Mouse (Mus musculus) brain, embryonic 14.5 days (tissue): ENCODE measurements at regions not wholly inside any gene's neighbourhood (a gene's known extent, or its start where the extent isn't known, plus 50 kb on each side); places are given as distances from the start of the nearest gene placed in this dataset.

Experiments used
- CTCF ChIP-seq: fragments of 200-500 bp; IDR thresholded peaks from 2 replicates; pipeline ENCODE4 v1.5.1; 2012; ENCODE audit warnings: inconsistent platforms, mild to moderate bottlenecking, moderate library complexity, borderline replicate concordance; ENCODE audit not compliant: insufficient read depth, insufficient read length; ENCODE audit errors: extremely low read depth
- POLR2A ChIP-seq: fragments of 200-500 bp; IDR thresholded peaks from 2 replicates; pipeline ENCODE4 v1.6.1; 2012; ENCODE audit warnings: mild to moderate bottlenecking, inconsistent platforms, borderline replicate concordance; ENCODE audit not compliant: poor library complexity, insufficient read depth, insufficient read length, severe bottlenecking; ENCODE audit errors: extremely low read depth

- TF ChIP-seq POLR2A (no peak), CTCF (no peak)
Observed at GRCm38 (mm10) chr3:143595081-143595480, 609.9 kb downstream of the Lmo4 start.
